8 mouse cellular contexts compared by ENCODE assay signal in genomic region chr17:55931553-55932502, GRCm38 (mm10). TPM values are rescaled to one million over a fixed set of nuclear protein-coding genes. Genes with fewer than 3 reads are reported as not detected.
DNase-seq lines count a peak whose midpoint lies in the region; TF ChIP-seq lines count a peak whose summit lies in the region.

No protein-coding gene starts in this region.

- peak; percentile 56 to 73; a peak in 3 of 4 replicates for TF ChIP-seq POLR2A in MEL (IDR thresholded peaks at IDR 0.05; ENCODE audit: control insufficient read depth in 1 of 2, insufficient read depth in 1 of 2, low read depth in 1 of 2, low read length in 2 of 2, poor library complexity in 1 of 2)
- peak; percentile 91 for TF ChIP-seq POLR2A in embryonic fibroblast, embryonic 13.5 days (IDR thresholded peaks at IDR 0.05; ENCODE audit: low read depth, low read length)

- H3K27me3 ChIP-seq in MEL (ENCODE audit: control insufficient read depth in 1 of 2, insufficient read depth in 2 of 2, low read length in 2 of 2): no peaks in the 10 kb centered on the region
- H3K27me3 ChIP-seq in hindbrain, embryonic 10.5 days (ENCODE audit: insufficient read depth, poor library complexity, severe bottlenecking): no peaks in the 10 kb centered on the region; the same call in 1 of the 2 replicates

- peaks cover 5 to 12% of the 10 kb centered on the region in 2 experiments for H3K36me3 ChIP-seq in MEL (ENCODE audit: control insufficient read depth in 1 of 2, insufficient read depth in 2 of 2, low read length in 2 of 2)
- no peaks in the 10 kb centered on the region for H3K36me3 ChIP-seq in hindbrain, embryonic 10.5 days

- WGBS in hindbrain, embryonic 10.5 days: 2% methylated on average over 33 of the region's 33 CpGs

- peak overlapping the region; percentile 100 for H3K27ac ChIP-seq in MEL (ENCODE audit: control insufficient read depth, low read depth, low read length)
- H3K27ac ChIP-seq in embryonic fibroblast, embryonic 13.5 days (ENCODE audit: insufficient read depth, low read length): peak overlapping the region; percentile 6; the same call in 1 of the 2 replicates
- peak overlapping the region; percentile 92 for H3K27ac ChIP-seq in hindbrain, embryonic 10.5 days

- H3K79me2 ChIP-seq in MEL (ENCODE audit: control insufficient read depth, insufficient read depth, low read length, poor library complexity): peaks cover 4% of the 10 kb centered on the region; the same call in 1 of the 2 replicates

- H3K4me3 ChIP-seq in MEL (ENCODE audit: control insufficient read depth in 1 of 2, insufficient read depth in 1 of 2, low read depth in 2 of 2, low read length in 2 of 2): peak overlapping the region; percentile 64 to 89
- peak overlapping the region; percentile 43 for H3K4me3 ChIP-seq in embryonic fibroblast, embryonic 13.5 days (ENCODE audit: insufficient read depth, low read length)
- H3K4me3 ChIP-seq in hindbrain, embryonic 10.5 days: peak overlapping the region; percentile 62

- no peaks in the 10 kb centered on the region for H3K9me3 ChIP-seq in MEL (replicated peaks; ENCODE audit: insufficient read depth, low read length)
- H3K9me3 ChIP-seq in hindbrain, embryonic 10.5 days: peaks cover 14% of the 10 kb centered on the region; the same call in 1 of the 2 replicates

- DNase-seq in MEL (ENCODE audit: low read depth, low spot score): peak; percentile 87
- peak; percentile 93 for DNase-seq in brain, adult 2 months (ENCODE audit: low read depth, low spot score)
- peak; percentile 84 for DNase-seq in hindbrain, embryonic 10.5 days (ENCODE audit: low spot score)
- DNase-seq in layer of hippocampus, postnatal 10 days (ENCODE audit: low spot score in 2 of 2): peak; percentile 59 to 72
- peak; percentile 51 for DNase-seq in lung, postnatal 25 days (ENCODE audit: low spot score)
- DNase-seq in ovary, postnatal 36 days (ENCODE audit: low spot score): peak; percentile 55
- DNase-seq in urinary bladder, postnatal 25 days (ENCODE audit: low spot score): peak; percentile 43

- no peak; the same call in 1 of the 2 replicates for TF ChIP-seq RAD21 in MEL (IDR thresholded peaks at IDR 0.05; ENCODE audit: low read depth, low read length)

- H3K9ac ChIP-seq in MEL (ENCODE audit: control insufficient read depth, low read depth, low read length, poor library complexity, severe bottlenecking): peak overlapping the region; percentile 80

- TF ChIP-seq EP300 in MEL (IDR thresholded peaks at IDR 0.05; ENCODE audit: low read depth in 1 of 2, low read length in 2 of 2): peak in 1 of 2 experiments; percentile 31; a peak in 1 of 4 replicates

- H3K4me1 ChIP-seq in MEL (ENCODE audit: control insufficient read depth in 1 of 2, insufficient read depth in 2 of 2, low read length in 2 of 2): peaks cover 5 to 15% of the 10 kb centered on the region in 2 experiments; a peak in 3 of 4 replicates
- H3K4me1 ChIP-seq in embryonic fibroblast, embryonic 13.5 days (ENCODE audit: control insufficient read depth, insufficient read depth, low read length): no peaks in the 10 kb centered on the region
- H3K4me1 ChIP-seq in hindbrain, embryonic 10.5 days (replicated peaks): peaks cover 6% of the 10 kb centered on the region

- peak in 2 of 3 experiments; percentile 30 to 42; a peak in 3 of 6 replicates for TF ChIP-seq CTCF in MEL (IDR thresholded peaks at IDR 0.05 in 2 of 3, conservative IDR thresholded peaks at IDR 0.05 in 1 of 3; ENCODE audit: control insufficient read depth in 1 of 3, insufficient read depth in 1 of 3, low read depth in 2 of 3, low read length in 3 of 3, poor library complexity in 1 of 3, severe bottlenecking in 1 of 3)
- no peak for TF ChIP-seq CTCF in embryonic fibroblast, embryonic 13.5 days (IDR thresholded peaks at IDR 0.05; ENCODE audit: borderline replicate concordance, insufficient read depth, low read length)

TF ChIP-seq in MEL, 35 proteins besides CTCF, POLR2A, EP300 and RAD21:
- TF ChIP-seq GATA1 (IDR thresholded peaks at IDR 0.05; ENCODE audit: low read depth, low read length) (no peak), MAZ (IDR thresholded peaks at IDR 0.05; ENCODE audit: low read depth, low read length) (peak; percentile 65; the same call in 1 of the 2 replicates), BHLHE40 (IDR thresholded peaks at IDR 0.05; ENCODE audit: borderline replicate concordance, low read depth, low read length) (0 out of 2 replicates have a peak, but pooled peaks have one; percentile 14), ZMIZ1 (IDR thresholded peaks at IDR 0.05; ENCODE audit: low read depth, low read length) (no peak; the same call in 1 of the 2 replicates), E2F4 (IDR thresholded peaks at IDR 0.05; ENCODE audit: borderline replicate concordance, low read depth, low read length) (no peak), NELFE (IDR thresholded peaks at IDR 0.05; ENCODE audit: low read depth, low read length) (peak; percentile 55), GABPA (IDR thresholded peaks at IDR 0.05; ENCODE audit: low read depth, low read length) (no peak), TCF12 (IDR thresholded peaks at IDR 0.05; ENCODE audit: low read depth, low read length) (peak; percentile 65), ELF1 (IDR thresholded peaks at IDR 0.05; ENCODE audit: low read depth, low read length) (no peak), CHD2 (IDR thresholded peaks at IDR 0.05; ENCODE audit: low read length) (peak; percentile 86), POLR2AphosphoS5 (IDR thresholded peaks at IDR 0.05; ENCODE audit: borderline replicate concordance, low read depth, low read length) (no peak), CHD1 (IDR thresholded peaks at IDR 0.05; ENCODE audit: low read depth, low read length) (no peak), SIN3A (IDR thresholded peaks at IDR 0.05; ENCODE audit: low read length) (no peak; the same call in none of the 2 replicates), MEF2A (IDR thresholded peaks at IDR 0.05; ENCODE audit: extremely low read depth, insufficient replicate concordance, low read depth, low read length, poor library complexity, severe bottlenecking) (0 out of 2 replicates have a peak, but pooled peaks have one; percentile 25), MYB (IDR thresholded peaks at IDR 0.05; ENCODE audit: low read depth, low read length) (no peak), TAL1 (IDR thresholded peaks at IDR 0.05; ENCODE audit: low read length) (no peak), MAX (IDR thresholded peaks at IDR 0.05; ENCODE audit: low read length) (0 out of 2 replicates have a peak, but pooled peaks have one; percentile 34), HCFC1 (IDR thresholded peaks at IDR 0.05; ENCODE audit: low read depth, low read length) (peak; percentile 50; the same call in 1 of the 2 replicates), MXI1 (IDR thresholded peaks at IDR 0.05; ENCODE audit: low read depth, low read length) (peak; percentile 57), MAFK (IDR thresholded peaks at IDR 0.05; ENCODE audit: borderline replicate concordance, low read depth, low read length) (no peak), POLR2AphosphoS2 (IDR thresholded peaks at IDR 0.05; ENCODE audit: low read length) (peak; percentile 32; the same call in 1 of the 2 replicates)

RNA-seq across cellular contexts. Expression of gene Zfp119b, which starts 17.5 kb away (rescaled TPM):
- total RNA-seq in MEL (2012; rRNA removed): 1.6 and 2.0 TPM in 2 replicates
- 1 to 10 TPM in 1 of 2 experiments, not detected in 1; 1.1 TPM for polyA plus RNA-seq in MEL (2012; ENCODE audit: insufficient read depth in 1 of 2, insufficient read length in 2 of 2, low read depth in 1 of 2, low replicate concordance in 2 of 2, missing spikeins in 1 of 2)
- 4.6 and 5.4 TPM in 2 replicates for polyA plus RNA-seq in embryonic fibroblast, embryonic 13.5 days (2011; ENCODE audit: insufficient read length, low read depth, missing spikeins)
- polyA plus RNA-seq in hindbrain, embryonic 10.5 days (2016; fragmentation: Nextera tagmentation; extraction: Ambion mirVana): 4.6 and 5.6 TPM in 2 replicates
- total RNA-seq in layer of hippocampus, postnatal 10 days (2021): 1 to 10 TPM; 3.9 to 4.4 TPM

RNA-seq across cellular contexts. Expression of gene Ebi3, which starts 20.6 kb away (rescaled TPM):
- 0.15 TPM in 1 of 2 replicates, not detected in the other for total RNA-seq in MEL (2012; rRNA removed)
- polyA plus RNA-seq in MEL (2012; ENCODE audit: insufficient read depth in 1 of 2, insufficient read length in 2 of 2, low read depth in 1 of 2, low replicate concordance in 2 of 2, missing spikeins in 1 of 2): under 1 TPM in 1 of 2 experiments, not detected in 1; 0.86 TPM
- polyA plus RNA-seq in embryonic fibroblast, embryonic 13.5 days (2011; ENCODE audit: insufficient read length, low read depth, missing spikeins): not detected in 2 replicates
- 1.9 and 2.8 TPM in 2 replicates for polyA plus RNA-seq in hindbrain, embryonic 10.5 days (2016; fragmentation: Nextera tagmentation; extraction: Ambion mirVana)
- 1 to 10 TPM; 3.1 to 3.8 TPM for total RNA-seq in layer of hippocampus, postnatal 10 days (2021)

RNA-seq across cellular contexts. Expression of gene Yju2, which starts 27.1 kb away (rescaled TPM):
- 17.6 and 18.6 TPM in 2 replicates for total RNA-seq in MEL (2012; rRNA removed)
- 10 to 100 TPM; 25.2 to 91.8 TPM for polyA plus RNA-seq in MEL (2012; ENCODE audit: insufficient read depth in 1 of 2, insufficient read length in 2 of 2, low read depth in 1 of 2, low replicate concordance in 2 of 2, missing spikeins in 1 of 2)
- 8.0 and 8.9 TPM in 2 replicates for polyA plus RNA-seq in embryonic fibroblast, embryonic 13.5 days (2011; ENCODE audit: insufficient read length, low read depth, missing spikeins)
- polyA plus RNA-seq in hindbrain, embryonic 10.5 days (2016; fragmentation: Nextera tagmentation; extraction: Ambion mirVana): 28.5 and 31.3 TPM in 2 replicates
- 10 to 100 TPM; 15.9 to 16.8 TPM for total RNA-seq in layer of hippocampus, postnatal 10 days (2021)

RNA-seq across cellular contexts. Expression of gene Shd, which starts 38.4 kb away (rescaled TPM):
- total RNA-seq in MEL (2012; rRNA removed): 0.26 and 0.31 TPM in 2 replicates
- under 1 TPM in 1 of 2 experiments, not detected in 1; 0.89 TPM for polyA plus RNA-seq in MEL (2012; ENCODE audit: insufficient read depth in 1 of 2, insufficient read length in 2 of 2, low read depth in 1 of 2, low replicate concordance in 2 of 2, missing spikeins in 1 of 2)
- 0.39 TPM in 1 of 2 replicates, not detected in the other for polyA plus RNA-seq in embryonic fibroblast, embryonic 13.5 days (2011; ENCODE audit: insufficient read length, low read depth, missing spikeins)
- polyA plus RNA-seq in hindbrain, embryonic 10.5 days (2016; fragmentation: Nextera tagmentation; extraction: Ambion mirVana): 52.0 and 105 TPM in 2 replicates
- 10 to 100 TPM; 53.7 to 55.3 TPM for total RNA-seq in layer of hippocampus, postnatal 10 days (2021)

RNA-seq across cellular contexts. Expression of gene Zfp959, which starts 39.9 kb away (rescaled TPM):
- 6.0 and 7.4 TPM in 2 replicates for total RNA-seq in MEL (2012; rRNA removed)
- 1 to 10 TPM in 1 of 2 experiments, not detected in 1; 4.2 TPM for polyA plus RNA-seq in MEL (2012; ENCODE audit: insufficient read depth in 1 of 2, insufficient read length in 2 of 2, low read depth in 1 of 2, low replicate concordance in 2 of 2, missing spikeins in 1 of 2)
- polyA plus RNA-seq in embryonic fibroblast, embryonic 13.5 days (2011; ENCODE audit: insufficient read length, low read depth, missing spikeins): 5.8 and 10.1 TPM in 2 replicates
- polyA plus RNA-seq in hindbrain, embryonic 10.5 days (2016; fragmentation: Nextera tagmentation; extraction: Ambion mirVana): 12.1 and 13.3 TPM in 2 replicates
- total RNA-seq in layer of hippocampus, postnatal 10 days (2021): 1 to 10 TPM; 7.8 to 8.1 TPM

Comparison
In these comparisons a context has a peak if more than half of its experiments do, and no peak if none do; other contexts are left out.
1. Peak in every context shown above with its lines: DNase-seq, H3K4me3 ChIP-seq and H3K27ac ChIP-seq.
2. DNase-seq: peak in every context shown above with its lines; median percentile 93 in brain, adult 2 months; 87 in MEL; 84 in hindbrain, embryonic 10.5 days; 66 in layer of hippocampus, postnatal 10 days; 55 in ovary, postnatal 36 days; 51 in lung, postnatal 25 days; 43 in urinary bladder, postnatal 25 days.
3. H3K27ac ChIP-seq: peak in every context shown above with its lines; median percentile 100 in MEL; 92 in hindbrain, embryonic 10.5 days; 6 in embryonic fibroblast, embryonic 13.5 days.